Mouse (Mus musculus) adrenal gland, postnatal 14 days (tissue): Measurements from ENCODE around the gene Olfr978. TPM values are rescaled to one million over a fixed set of nuclear protein-coding genes. Genes with fewer than 3 reads are reported as not detected.
"Not testable (repeated sequence)": the region's sequence is repeated elsewhere in the genome, so short reads cannot be mapped to it uniquely, and the experiment has no call there.

Source experiments
- DNase-seq: peaks from one replicate; pipeline ENCODE4 v3.0.0; 2021; ENCODE audit warnings: mixed read lengths
- long read RNA-seq, 2 experiments: library from polyadenylated mRNA; stranded (forward); transcript quantifications; one replicate each; pipeline ENCODE4 v2.0.0; 2021
- total RNA-seq: library from RNA; stranded (reverse); gene quantifications from 2 replicates; pipeline ENCODE4 v1.2.3, GENCODE M21; 2021

The Olfr978 gene
- not detected in 2 replicates for total RNA-seq
- long read RNA-seq, experiment 1: 0 reads
- long read RNA-seq, experiment 2: 0 reads

DNA sequence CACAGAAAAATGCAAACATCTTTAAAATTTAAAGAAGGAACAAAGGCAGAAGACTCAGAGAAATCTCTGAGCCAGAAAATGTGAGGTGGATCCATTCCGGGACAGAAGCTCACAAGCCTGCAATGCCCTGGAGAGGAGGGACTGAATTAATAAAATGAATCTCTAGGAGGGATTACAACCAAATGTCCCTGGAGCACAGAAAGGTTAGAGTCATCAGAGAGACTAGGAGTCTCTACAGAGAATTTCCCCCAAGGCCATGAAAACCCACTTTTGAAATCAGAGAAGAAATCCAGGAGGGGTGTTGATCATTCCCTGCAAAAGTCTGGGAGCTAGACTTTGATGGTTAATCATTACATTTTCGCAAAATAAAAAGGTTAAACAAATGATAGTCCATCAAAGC lies at the start of gene Olfr978:
Olfr978 (plus strand) TSS at position 301 of the 400 bp plus-strand sequence.
- no peak for DNase-seq

GRCm38 (mm10) chr9:39951946-39952345 lies 40.0 kb upstream of the Olfr978 start, which contains the start of gene Olfr975:
Olfr975 (minus strand) TSS chr9:39952046.
- no peak for DNase-seq

DNA sequence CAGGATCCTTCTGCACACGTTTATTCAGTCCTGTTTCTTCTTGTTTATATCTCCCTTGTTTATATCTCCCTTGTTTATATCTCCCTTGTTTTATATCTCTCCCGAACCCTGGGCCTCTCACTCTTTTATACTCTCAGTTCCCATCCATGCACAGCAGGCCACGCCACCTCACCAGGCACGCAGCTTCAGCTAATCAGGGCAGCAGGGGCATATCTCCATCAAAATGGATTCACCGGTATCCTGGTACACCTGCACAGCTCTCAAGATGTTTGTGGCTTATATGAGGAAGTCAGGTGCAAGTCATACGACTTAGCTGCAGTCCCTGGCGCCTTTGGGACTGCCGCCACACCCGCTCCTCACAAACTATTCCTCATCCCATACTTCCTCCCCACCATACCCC lies 30.9 kb upstream of the Olfr978 start, which contains the start of gene Olfr976:
Olfr976 (minus strand) TSS at position 101 of the 400 bp plus-strand sequence.
- not testable (repeated sequence) for DNase-seq

DNA sequence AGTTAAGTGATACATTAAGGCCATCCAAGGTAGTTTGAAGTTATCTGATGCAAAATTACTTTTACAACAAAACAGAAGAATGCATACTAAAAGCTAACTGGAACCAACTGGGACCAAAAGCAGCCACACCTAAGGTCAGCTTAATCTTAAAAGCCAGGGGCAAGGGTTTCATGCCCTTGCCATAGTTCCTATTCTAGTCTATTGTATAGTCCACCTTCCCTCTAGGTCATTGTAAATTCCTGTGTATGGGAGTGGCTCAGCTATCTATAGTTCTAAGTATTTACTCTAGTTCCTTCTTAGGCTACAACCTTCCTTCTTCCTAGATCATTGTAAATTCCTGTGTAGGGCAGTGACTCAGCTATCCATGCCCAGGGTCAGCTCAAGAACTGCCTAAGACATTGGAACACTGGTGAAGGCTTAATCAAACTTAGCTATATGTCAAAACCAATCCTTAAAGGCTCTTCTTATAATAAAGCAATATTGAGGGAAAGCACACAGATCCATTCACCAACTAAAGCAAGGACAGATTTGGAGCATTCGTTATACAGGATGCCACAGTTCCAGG lies 15.2 kb upstream of the Olfr978 start:
- DNase-seq: not testable (repeated sequence)

- no peak for DNase-seq
Observed at GRCm38 (mm10) chr9:40003365-40003764, 11.5 kb downstream of the Olfr978 start, which contains the start of gene Olfr979. Olfr979 (minus strand) TSS chr9:40003465.

DNA sequence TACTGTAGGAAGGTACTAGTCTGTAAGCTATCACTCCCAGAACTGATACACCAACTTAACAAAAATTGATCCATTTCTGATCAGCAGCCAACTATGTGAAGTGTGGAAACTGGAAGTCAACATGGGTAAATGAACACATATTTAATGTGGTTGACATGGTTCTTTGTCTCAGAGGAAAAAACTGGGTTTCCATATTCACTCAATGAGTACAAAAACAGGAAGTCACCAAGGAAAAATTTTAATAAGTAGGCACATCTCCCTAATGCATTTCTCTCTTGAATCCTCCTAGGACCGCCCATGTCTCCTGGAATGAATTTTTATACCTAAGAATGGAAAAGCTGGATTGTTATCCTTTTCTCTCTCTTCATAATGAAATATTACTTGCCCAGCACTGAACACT lies 17.6 kb downstream of the Olfr978 start, which contains the start of gene Olfr980:
Olfr980 (minus strand) TSS at position 101 of the 400 bp plus-strand sequence.
- DNase-seq: no peak

- no peak for DNase-seq
Observed at GRCm38 (mm10) chr9:40021164-40021563, 29.3 kb downstream of the Olfr978 start, which contains the start of gene Olfr981. Olfr981 (plus strand) TSS chr9:40021464.

Other genes with a start within 250 kb of the Olfr978 start
- gene Olfr967, start 245.9 kb upstream of the Olfr978 start, total RNA-seq: not detected in 2 replicates
- not detected in 2 replicates for gene Olfr968, start 208.9 kb upstream of the Olfr978 start, total RNA-seq
- gene Olfr969, start 201.2 kb upstream of the Olfr978 start, total RNA-seq: not detected in 2 replicates
- not detected in 2 replicates for gene Olfr970, start 183.3 kb upstream of the Olfr978 start, total RNA-seq
- not detected in 2 replicates for gene Olfr971, start 155.2 kb upstream of the Olfr978 start, total RNA-seq
- gene Olfr972, start 125.7 kb upstream of the Olfr978 start, total RNA-seq: not detected in 2 replicates
- not detected in 2 replicates for gene Olfr229, start 84.8 kb upstream of the Olfr978 start, total RNA-seq
- not detected in 2 replicates for gene Olfr974, start 54.6 kb upstream of the Olfr978 start, total RNA-seq
- gene Olfr975, start 40.1 kb upstream of the Olfr978 start, total RNA-seq: not detected in 2 replicates
- gene Olfr976, start 31.0 kb upstream of the Olfr978 start, total RNA-seq: not detected in 2 replicates
- gene Olfr979, start 11.4 kb downstream of the Olfr978 start, total RNA-seq: not detected in 2 replicates
- not detected in 2 replicates for gene Olfr980, start 17.5 kb downstream of the Olfr978 start, total RNA-seq
- not detected in 2 replicates for gene Olfr981, start 29.4 kb downstream of the Olfr978 start, total RNA-seq
- gene Olfr982, start 81.7 kb downstream of the Olfr978 start, total RNA-seq: not detected in 2 replicates
- not detected in 2 replicates for gene Olfr983, start 101.5 kb downstream of the Olfr978 start, total RNA-seq
- not detected in 2 replicates for gene Olfr984, start 122.1 kb downstream of the Olfr978 start, total RNA-seq
- gene Olfr985, start 138.1 kb downstream of the Olfr978 start, total RNA-seq: not detected in 2 replicates
- gene Tmem225, start 156.0 kb downstream of the Olfr978 start, total RNA-seq: not detected in 2 replicates
- gene Olfr986, start 188.8 kb downstream of the Olfr978 start, total RNA-seq: not detected in 2 replicates
- 3.9 and 5.0 TPM in 2 replicates for gene Zfp202, start 200.2 kb downstream of the Olfr978 start, total RNA-seq